Mouse (Mus musculus) liver, postnatal 0 days (tissue): Measurements from ENCODE around the gene Wfdc9.

ENCODE experiments used
- CTCF ChIP-seq: sonication (generic); IDR thresholded peaks from 2 replicates; pipeline ENCODE4 v1.5.1; 2016; ENCODE audit warnings: antibody characterized with exemption, low read depth
- EP300 ChIP-seq: IDR thresholded peaks from 2 replicates; pipeline ENCODE4 v1.6.1; 2016; ENCODE audit warnings: antibody characterized with exemption, low read depth, mild to moderate bottlenecking

DNA sequence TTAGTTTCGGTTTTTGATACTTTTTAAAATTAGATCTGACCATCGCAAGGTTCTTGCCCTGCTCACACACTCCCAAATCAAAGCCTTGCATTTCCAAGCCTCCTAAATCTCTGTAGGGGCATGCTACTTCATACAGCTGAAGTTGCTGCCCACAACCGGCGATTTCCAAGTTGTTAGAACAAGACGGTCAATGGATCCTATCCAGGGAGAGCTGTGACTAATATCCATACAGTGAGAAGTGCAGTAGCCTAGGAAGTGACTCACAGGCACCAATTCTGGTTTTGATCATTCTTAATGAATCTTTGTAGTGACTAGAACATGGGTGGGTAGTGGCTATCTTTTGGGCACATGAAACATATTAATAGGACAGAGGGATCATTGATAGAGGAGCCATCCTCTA is 45.4 kb upstream of the Wfdc9 start:
- TF ChIP-seq CTCF (no peak), EP300 (no peak)
